Mouse (Mus musculus) left cerebral cortex, postnatal 36 days (tissue): Measurements from ENCODE around the gene Gdf9. TPM values are rescaled to one million over a fixed set of nuclear protein-coding genes. Genes with fewer than 3 reads are reported as not detected.

Experiments
- DNase-seq, 2 experiments: peaks; one replicate each; pipeline ENCODE4 v3.0.0; 2021 to 2022; ENCODE audit warnings: low spot score in 2 of 2, mixed read lengths in 1 of 2
- intact Hi-C: fragments of 180-260 bp; cut with DNase I; formaldehyde crosslinking; loops from one replicate; pipeline ENCODE4 v1.15.1; 2025
- microRNA-seq: library from miRNA; unstranded; fragments of <30 nt; microRNA quantifications from one replicate; pipeline ENCODE4 v1.2.0, GENCODE M21; 2022
- total RNA-seq, 2 experiments: library from RNA; stranded (reverse); gene quantifications; 2 replicates each; pipeline ENCODE4 v1.2.3; 2021

The Gdf9 gene
- total RNA-seq, 2 experiments from 2014 or later: 1.1 TPM; not detected in 1

- peak; percentile 91 to 94 for DNase-seq
- intact Hi-C loops: loop anchor here (2.0 to 5.0 kb wide), 4 partner anchors 53 to 267 kb away; partner anchors contain the start of gene Kif3a
Measured at GRCm38 (mm10) chr11:53469968-53470695, 39.3 kb downstream of the Gdf9 start, which contains the start of gene Gm9837. TSS of gene Gm9837 (minus strand) at chr11:53470479.

GRCm38 (mm10) chr11:53472709-53473108 is 41.9 kb downstream of the Gdf9 start:
- intact Hi-C loops: loop anchor here (5.0 kb wide), 1 partner anchor 95 kb away; the partner anchor contains the start of gene Kif3a
- DNase-seq: no peak

- DNase-seq: no peak
- intact Hi-C loops: loop anchor here (5.0 kb wide), 1 partner anchor 107 kb away; no protein-coding TSS in a partner anchor
Measured at GRCm38 (mm10) chr11:53475620-53476019, 44.8 kb downstream of the Gdf9 start.

GRCm38 (mm10) chr11:53477833-53478232 is 47.0 kb downstream of the Gdf9 start:
- DNase-seq: no peak
- intact Hi-C loops: loop anchor here (2.0 to 5.0 kb wide), 2 partner anchors 43 to 104 kb away; no protein-coding TSS in a partner anchor

GRCm38 (mm10) chr11:53478383-53479170 is 47.8 kb downstream of the Gdf9 start:
- peak; percentile 61 to 70 for DNase-seq
- intact Hi-C loops: loop anchor here (2.0 to 5.0 kb wide), 2 partner anchors 42 to 104 kb away; no protein-coding TSS in a partner anchor

GRCm38 (mm10) chr11:53479171-53479782 is 48.5 kb downstream of the Gdf9 start:
- intact Hi-C loops: loop anchor here (2.0 to 5.0 kb wide), 2 partner anchors 42 to 103 kb away; no protein-coding TSS in a partner anchor
- DNase-seq: peak in 1 of 2 experiments; percentile 43

GRCm38 (mm10) chr11:53479783-53480301 is 49.0 kb downstream of the Gdf9 start, which contains the start of the genes Gm9945 and Sowaha:
TSS of gene Gm9945 (plus strand) at chr11:53480166.
TSS of gene Sowaha (minus strand) at chr11:53480274.
- intact Hi-C loops: loop anchor here (2.0 to 5.0 kb wide), 2 partner anchors 41 to 102 kb away; no protein-coding TSS in a partner anchor
- peak; percentile 74 to 77 for DNase-seq

GRCm38 (mm10) chr11:53481088-53481730 is 50.4 kb downstream of the Gdf9 start:
- DNase-seq: no peak

GRCm38 (mm10) chr11:53483159-53483891 is 52.5 kb downstream of the Gdf9 start:
- intact Hi-C loops: no loop called here
- no peak for DNase-seq

More at GRCm38 (mm10) chr11:53481088-53481730, 50.4 kb downstream of the Gdf9 start:
- intact Hi-C loops: no loop called here

- intact Hi-C loops: no loop called here
- DNase-seq: no peak
Measured at GRCm38 (mm10) chr11:53485719-53486118, 54.9 kb downstream of the Gdf9 start.

GRCm38 (mm10) chr11:53486351-53486750 is 55.5 kb downstream of the Gdf9 start:
- DNase-seq: no peak
- intact Hi-C loops: no loop called here

GRCm38 (mm10) chr11:53486822-53487594 is 56.2 kb downstream of the Gdf9 start:
- intact Hi-C loops: no loop called here
- no peak for DNase-seq

Small RNAs within 50 kb of the gene (microRNA-seq; reads per million reads assigned to microRNA genes)
- gene Mir6920: not detected

Other genes starting within 250 kb of the Gdf9 start
- 100 to 1,000 TPM; 163 to 181 TPM for gene Hspa4, start 130.6 kb upstream of the Gdf9 start, total RNA-seq
- 1 to 10 TPM; 9.3 to 9.5 TPM for gene Zcchc10, start 106.3 kb upstream of the Gdf9 start, total RNA-seq
- gene Aff4, start 80.2 kb upstream of the Gdf9 start, total RNA-seq: 100 to 1,000 TPM; 157 to 221 TPM
- gene Leap2, start 7.9 kb upstream of the Gdf9 start, total RNA-seq: not detected
- gene Uqcrq, start 192 bp upstream of the Gdf9 start, total RNA-seq: 100 to 1,000 TPM; 404 to 490 TPM
- gene Gm10447, start 26.1 kb downstream of the Gdf9 start, total RNA-seq: under 1 TPM; 0.22 to 0.34 TPM
- gene Shroom1, start 26.2 kb downstream of the Gdf9 start, total RNA-seq: 1 to 10 TPM; 5.3 to 5.5 TPM
- not detected for gene Gm9837, start 39.5 kb downstream of the Gdf9 start, total RNA-seq
- 1 to 10 TPM; 2.6 to 3.4 TPM for gene Gm9945, start 49.1 kb downstream of the Gdf9 start, total RNA-seq
- 10 to 100 TPM; 59.1 to 81.6 TPM for gene Sowaha, start 49.3 kb downstream of the Gdf9 start, total RNA-seq
- gene Sept8, start 88.2 kb downstream of the Gdf9 start, total RNA-seq: 100 to 1,000 TPM; 305 to 337 TPM
- 100 to 1,000 TPM; 115 to 130 TPM for gene Kif3a, start 136.4 kb downstream of the Gdf9 start, total RNA-seq
- not detected for gene Il4, start 187.6 kb downstream of the Gdf9 start, total RNA-seq
- not detected for gene Il13, start 203.7 kb downstream of the Gdf9 start, total RNA-seq